Mouse (Mus musculus): ENCODE results near the gene Ano1. TPM values are rescaled to one million over a fixed set of nuclear protein-coding genes. Genes with fewer than 3 reads are reported as not detected.
A peak's percentile ranks its signal among the peaks of the same experiment; 100 is the strongest.

The Ano1 gene
- total RNA-seq, 1 experiment: 9.1 TPM

DNA sequence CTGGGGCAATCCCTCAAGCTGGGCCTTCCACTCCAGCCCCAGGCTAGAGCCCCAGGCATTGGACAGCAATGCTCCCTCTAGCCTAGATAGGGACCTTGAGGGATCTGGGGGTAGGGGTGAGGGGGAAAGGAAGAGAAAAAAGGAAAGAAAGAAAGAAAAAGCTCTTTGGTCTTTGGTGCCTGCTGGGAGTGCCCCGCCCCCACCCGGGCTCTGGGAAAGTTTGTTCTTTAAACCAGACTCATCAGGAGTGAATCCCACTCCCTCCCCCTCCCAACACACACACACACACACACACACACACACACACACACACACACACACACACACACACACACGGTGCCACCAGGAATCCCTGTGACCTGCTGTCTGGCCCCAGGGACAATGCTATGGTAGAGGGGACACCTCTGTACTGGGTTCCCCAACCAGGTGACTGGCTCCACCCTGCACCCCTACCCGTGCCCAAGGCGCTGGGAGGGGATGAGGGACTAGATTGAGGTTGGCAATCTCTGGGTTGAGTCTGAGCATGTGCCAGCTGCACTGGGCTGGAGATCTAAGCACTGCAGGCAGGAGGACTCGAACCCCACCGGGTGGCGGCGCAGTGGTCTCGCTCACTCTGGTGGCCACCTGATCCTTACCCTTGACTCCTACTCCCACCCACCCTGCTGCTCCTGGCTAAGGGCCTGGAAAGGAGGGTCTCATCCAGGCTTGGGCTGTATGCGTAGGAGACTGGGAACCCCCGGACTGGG lies 74.3 kb downstream of the Ano1 start:
- H3K27ac ChIP-seq (ENCODE audit: insufficient read depth, low read depth, low read length, poor library complexity, severe bottlenecking): no peak overlapping the region
- H3K4me1 ChIP-seq (ENCODE audit: control insufficient read depth in 2 of 2, insufficient read depth in 2 of 2, low read length in 2 of 2, poor library complexity in 1 of 2): peaks cover 0 to 2% of the 10 kb centered on the region in 2 experiments; a peak in 1 of 4 replicates
- H3K9me3 ChIP-seq (ENCODE audit: control insufficient read depth, insufficient read depth, low read depth, low read length): no peaks in the 10 kb centered on the region
- no peak for DNase-seq (ENCODE audit: low read depth, low spot score)
- no peak overlapping the region for H3K4me3 ChIP-seq (ENCODE audit: insufficient read depth in 1 of 2, low read depth in 1 of 2, low read length in 2 of 2, poor library complexity in 1 of 2, severe bottlenecking in 1 of 2)
- H3K9ac ChIP-seq (ENCODE audit: insufficient read depth, low read depth, low read length, poor library complexity, severe bottlenecking): no peak overlapping the region
- in situ Hi-C loops (cut with MboI; ENCODE audit: low sequenced_read_pairs in 2 of 2, unreplicated experiment in 2 of 2): no loop called here
- H3K36me3 ChIP-seq (ENCODE audit: control insufficient read depth, insufficient read depth, low read length, poor library complexity, severe bottlenecking): no peaks in the 10 kb centered on the region
- TF ChIP-seq MAFK (IDR thresholded peaks at IDR 0.05; ENCODE audit: insufficient read depth, low read depth, low read length): no peak
- TF ChIP-seq HCFC1 (IDR thresholded peaks at IDR 0.05; ENCODE audit: borderline replicate concordance, insufficient read depth, low read length): no peak
- TF ChIP-seq ZC3H11A (IDR thresholded peaks at IDR 0.05; ENCODE audit: borderline replicate concordance, low read depth, low read length): no peak
- no peak for TF ChIP-seq CHD2 (IDR thresholded peaks at IDR 0.05; ENCODE audit: low read depth, low read length)
- no peak for TF ChIP-seq ZNF384 (IDR thresholded peaks at IDR 0.05; ENCODE audit: low read depth, low read length)

DNA sequence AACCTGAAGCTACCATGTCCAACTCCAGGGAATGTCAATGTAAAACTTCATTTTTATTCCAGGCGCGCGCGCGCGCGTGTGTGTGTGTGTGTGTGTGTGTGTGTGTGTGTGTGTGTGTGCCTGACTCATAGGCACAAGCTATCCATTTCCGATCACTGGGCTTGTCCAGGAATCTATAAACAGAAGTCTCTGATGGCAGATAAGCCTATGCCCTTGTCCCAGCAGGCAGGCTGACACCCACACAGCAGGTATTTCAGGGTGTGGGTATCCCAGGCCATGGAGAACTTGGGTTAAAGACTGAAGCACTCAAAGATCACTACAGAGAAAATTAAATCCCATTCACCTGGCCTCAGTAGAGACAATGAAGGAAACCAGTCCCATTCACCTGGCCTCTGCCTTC lies 76.1 kb downstream of the Ano1 start:
- Histone ChIP-seq H3K27ac (ENCODE audit: insufficient read depth, low read depth, low read length, poor library complexity, severe bottlenecking) (no peak overlapping the region), H3K4me1 (ENCODE audit: control insufficient read depth in 2 of 2, insufficient read depth in 2 of 2, low read length in 2 of 2, poor library complexity in 1 of 2) (peaks cover 0 to 2% of the 10 kb centered on the region in 2 experiments; a peak in 1 of 4 replicates), H3K4me3 (ENCODE audit: insufficient read depth in 1 of 2, low read depth in 1 of 2, low read length in 2 of 2, poor library complexity in 1 of 2, severe bottlenecking in 1 of 2) (no peak overlapping the region), H3K9me3 (ENCODE audit: control insufficient read depth, insufficient read depth, low read depth, low read length) (no peaks in the 10 kb centered on the region), H3K9ac (ENCODE audit: insufficient read depth, low read depth, low read length, poor library complexity, severe bottlenecking) (no peak overlapping the region), H3K36me3 (ENCODE audit: control insufficient read depth, insufficient read depth, low read length, poor library complexity, severe bottlenecking) (no peaks in the 10 kb centered on the region)
- DNase-seq (ENCODE audit: low read depth, low spot score): no peak
- in situ Hi-C loops (cut with MboI; ENCODE audit: low sequenced_read_pairs in 2 of 2, unreplicated experiment in 2 of 2): no loop called here
- TF ChIP-seq CHD2 (IDR thresholded peaks at IDR 0.05; ENCODE audit: low read depth, low read length) (no peak), MAFK (IDR thresholded peaks at IDR 0.05; ENCODE audit: insufficient read depth, low read depth, low read length) (no peak), ZNF384 (IDR thresholded peaks at IDR 0.05; ENCODE audit: low read depth, low read length) (no peak), ZC3H11A (IDR thresholded peaks at IDR 0.05; ENCODE audit: borderline replicate concordance, low read depth, low read length) (no peak), HCFC1 (IDR thresholded peaks at IDR 0.05; ENCODE audit: borderline replicate concordance, insufficient read depth, low read length) (no peak)

DNA sequence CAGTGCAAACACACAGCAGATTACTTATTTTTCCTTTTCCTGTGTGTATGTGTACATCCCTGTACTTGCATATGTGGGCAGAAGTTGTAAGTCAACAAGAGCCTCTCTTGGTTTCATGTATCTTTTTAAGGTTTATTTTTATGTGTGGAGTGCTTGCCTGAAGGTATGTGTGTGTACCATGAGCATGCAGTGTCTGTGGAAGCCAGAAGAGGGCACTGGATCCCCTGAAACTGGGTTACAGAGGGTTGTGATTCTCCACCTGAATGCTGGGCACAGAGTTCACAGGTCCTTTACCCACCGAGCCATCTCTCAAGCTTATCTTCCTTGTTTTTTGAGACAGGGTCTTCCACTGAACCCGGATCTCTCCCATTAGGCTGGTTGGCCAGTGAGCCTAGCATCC lies 81.9 kb downstream of the Ano1 start:
- in situ Hi-C loops (cut with MboI; ENCODE audit: low sequenced_read_pairs in 2 of 2, unreplicated experiment in 2 of 2): no loop called here
- no peaks in the 10 kb centered on the region for H3K4me1 ChIP-seq (ENCODE audit: control insufficient read depth in 2 of 2, insufficient read depth in 2 of 2, low read length in 2 of 2, poor library complexity in 1 of 2)
- no peak overlapping the region for H3K4me3 ChIP-seq (ENCODE audit: insufficient read depth in 1 of 2, low read depth in 1 of 2, low read length in 2 of 2, poor library complexity in 1 of 2, severe bottlenecking in 1 of 2)
- no peaks in the 10 kb centered on the region for H3K36me3 ChIP-seq (ENCODE audit: control insufficient read depth, insufficient read depth, low read length, poor library complexity, severe bottlenecking)
- DNase-seq (ENCODE audit: low read depth, low spot score): no peak
- no peak overlapping the region for H3K27ac ChIP-seq (ENCODE audit: insufficient read depth, low read depth, low read length, poor library complexity, severe bottlenecking)
- no peak for TF ChIP-seq MAFK (IDR thresholded peaks at IDR 0.05; ENCODE audit: insufficient read depth, low read depth, low read length)
- no peak for TF ChIP-seq HCFC1 (IDR thresholded peaks at IDR 0.05; ENCODE audit: borderline replicate concordance, insufficient read depth, low read length)
- no peak for TF ChIP-seq CHD2 (IDR thresholded peaks at IDR 0.05; ENCODE audit: low read depth, low read length)
- peak; percentile 19; the same call in 1 of the 2 replicates for TF ChIP-seq ZC3H11A (IDR thresholded peaks at IDR 0.05; ENCODE audit: borderline replicate concordance, low read depth, low read length)
- TF ChIP-seq ZNF384 (IDR thresholded peaks at IDR 0.05; ENCODE audit: low read depth, low read length): no peak
- H3K9me3 ChIP-seq (ENCODE audit: control insufficient read depth, insufficient read depth, low read depth, low read length): no peaks in the 10 kb centered on the region
- no peak overlapping the region for H3K9ac ChIP-seq (ENCODE audit: insufficient read depth, low read depth, low read length, poor library complexity, severe bottlenecking)

DNA sequence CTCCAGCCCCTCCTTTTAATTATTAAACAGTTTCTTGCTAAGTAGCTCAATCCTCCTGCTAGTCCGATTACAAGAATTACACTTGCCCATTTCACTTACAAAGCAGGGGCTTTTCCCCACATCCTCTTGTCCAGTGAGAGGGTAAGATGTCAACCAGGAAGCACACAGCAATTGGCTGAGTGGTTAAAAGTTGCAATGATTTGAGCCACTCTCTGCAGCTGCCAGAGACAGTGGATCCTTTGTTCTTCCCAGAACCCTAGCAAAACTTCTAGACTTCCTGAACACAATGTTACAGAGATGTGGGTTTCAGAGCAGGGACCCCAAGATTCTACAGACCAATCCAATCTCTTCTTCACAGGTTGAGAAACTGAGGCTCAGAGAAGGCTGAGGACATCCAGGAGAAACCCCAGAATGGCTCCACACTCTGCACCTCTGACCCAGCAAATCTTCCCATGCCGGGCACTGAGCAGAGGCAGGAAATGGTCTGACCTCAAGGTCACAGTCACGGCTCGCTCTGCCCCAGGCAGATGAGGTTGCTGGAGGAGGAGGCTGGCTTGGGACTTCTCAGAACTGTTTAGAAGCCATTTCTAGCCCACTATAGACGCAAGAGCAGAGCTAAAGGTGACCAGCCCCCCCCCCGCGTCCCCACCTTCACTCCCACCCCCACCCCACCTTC lies 83.0 kb downstream of the Ano1 start:
- Histone ChIP-seq H3K4me3 (ENCODE audit: insufficient read depth in 1 of 2, low read depth in 1 of 2, low read length in 2 of 2, poor library complexity in 1 of 2, severe bottlenecking in 1 of 2) (no peak overlapping the region), H3K9me3 (ENCODE audit: control insufficient read depth, insufficient read depth, low read depth, low read length) (no peaks in the 10 kb centered on the region), H3K9ac (ENCODE audit: insufficient read depth, low read depth, low read length, poor library complexity, severe bottlenecking) (no peak overlapping the region), H3K36me3 (ENCODE audit: control insufficient read depth, insufficient read depth, low read length, poor library complexity, severe bottlenecking) (no peaks in the 10 kb centered on the region), H3K4me1 (ENCODE audit: control insufficient read depth in 2 of 2, insufficient read depth in 2 of 2, low read length in 2 of 2, poor library complexity in 1 of 2) (no peaks in the 10 kb centered on the region), H3K27ac (ENCODE audit: insufficient read depth, low read depth, low read length, poor library complexity, severe bottlenecking) (no peak overlapping the region)
- no peak for DNase-seq (ENCODE audit: low read depth, low spot score)
- in situ Hi-C loops (cut with MboI; ENCODE audit: low sequenced_read_pairs in 2 of 2, unreplicated experiment in 2 of 2): no loop called here
- no peak for TF ChIP-seq MAFK (IDR thresholded peaks at IDR 0.05; ENCODE audit: insufficient read depth, low read depth, low read length)
- TF ChIP-seq ZC3H11A (IDR thresholded peaks at IDR 0.05; ENCODE audit: borderline replicate concordance, low read depth, low read length): no peak
